Mouse (Mus musculus) thymus, adult 2 months (tissue): Measurements from ENCODE around the gene Rhebl1. TPM values are rescaled to one million over a fixed set of nuclear protein-coding genes. Genes with fewer than 3 reads are reported as not detected.

ENCODE experiments used
- DNase-seq: peaks from one replicate; pipeline ENCODE4 v3.0.0; 2021
- H3K27ac ChIP-seq: fragments of 200-500 bp; 2 replicates; pipeline ENCODE4 v1.5.1; 2012; ENCODE audit warnings: low read length, control low read depth; ENCODE audit not compliant: control insufficient read depth, insufficient read depth
- H3K27me3 ChIP-seq: fragments of 200-500 bp; 2 replicates; pipeline ENCODE4 v1.6.1; 2012; ENCODE audit warnings: mild to moderate bottlenecking, low read length, moderate library complexity, mixed read lengths; ENCODE audit not compliant: control insufficient read depth, insufficient read depth
- H3K36me3 ChIP-seq: fragments of 200-500 bp; 2 replicates; pipeline ENCODE4 v1.6.1; 2012; ENCODE audit warnings: mild to moderate bottlenecking, low read length, moderate library complexity; ENCODE audit not compliant: control insufficient read depth, insufficient read depth
- H3K4me1 ChIP-seq: fragments of 200-500 bp; replicated peaks from 2 replicates; pipeline ENCODE4 v1.6.1; 2012; ENCODE audit warnings: low read length; ENCODE audit not compliant: control insufficient read depth, insufficient read depth
- H3K4me3 ChIP-seq: fragments of 200-500 bp; 2 replicates; pipeline ENCODE4 v1.5.1; 2012; ENCODE audit warnings: mild to moderate bottlenecking, low read length, control low read depth, moderate library complexity; ENCODE audit not compliant: control insufficient read depth, insufficient read depth
- CTCF ChIP-seq: fragments of 200-500 bp; IDR thresholded peaks from 2 replicates; pipeline ENCODE4 v1.5.1; 2012; ENCODE audit warnings: mild to moderate bottlenecking, control low read depth, low read length, moderate library complexity, borderline replicate concordance; ENCODE audit not compliant: control insufficient read depth, poor library complexity, insufficient read depth; ENCODE audit errors: extremely low read depth
- POLR2A ChIP-seq: fragments of 200-500 bp; IDR thresholded peaks from 2 replicates; pipeline ENCODE4 v1.6.1; 2012; ENCODE audit warnings: mild to moderate bottlenecking, low read length, control low read depth, moderate library complexity; ENCODE audit not compliant: control insufficient read depth, poor library complexity, insufficient read depth; ENCODE audit errors: extremely low read depth
- WGBS: fragments of 180-500 bp; shearing (Covaris S2); methylation state at CpG from one replicate; pipeline ENCODE4 v1.1.7; 2018; 5-methylcytosine and 5-hydroxymethylcytosine counted together
- polyA plus RNA-seq: library from polyadenylated mRNA; depleted of rRNA; stranded (reverse); fragments of >200 nt; gene quantifications from 2 replicates; pipeline ENCODE4 v1.2.3, GENCODE M21; 2012

Gene Rhebl1
- polyA plus RNA-seq, 1 experiment, result 9.8 TPM

DNA sequence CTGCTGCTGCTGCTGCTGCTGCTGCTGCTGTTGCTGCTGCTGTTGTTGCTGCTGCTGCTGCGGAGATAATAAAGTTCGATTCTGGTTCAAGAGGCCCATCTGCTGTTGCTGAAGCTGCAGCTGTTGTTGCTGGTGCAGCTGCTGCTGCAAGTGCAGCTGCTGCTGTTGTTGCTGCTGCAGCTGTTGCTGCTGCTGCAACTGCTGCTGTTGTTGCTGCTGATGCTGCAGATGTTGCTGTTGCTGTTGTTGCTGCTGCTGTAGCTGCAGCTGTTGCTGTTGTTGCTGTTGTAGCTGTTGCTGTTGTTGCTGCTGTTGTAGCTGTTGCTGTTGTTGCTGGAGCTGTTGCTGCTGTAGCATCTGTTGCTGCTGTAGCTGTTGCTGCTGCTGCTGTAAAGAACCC is 49.2 kb downstream of the Rhebl1 start:
- TF ChIP-seq CTCF, result no peak
- TF ChIP-seq POLR2A, result no peak
- 89% methylated on average over 2 of the region's 2 CpGs for WGBS

DNA sequence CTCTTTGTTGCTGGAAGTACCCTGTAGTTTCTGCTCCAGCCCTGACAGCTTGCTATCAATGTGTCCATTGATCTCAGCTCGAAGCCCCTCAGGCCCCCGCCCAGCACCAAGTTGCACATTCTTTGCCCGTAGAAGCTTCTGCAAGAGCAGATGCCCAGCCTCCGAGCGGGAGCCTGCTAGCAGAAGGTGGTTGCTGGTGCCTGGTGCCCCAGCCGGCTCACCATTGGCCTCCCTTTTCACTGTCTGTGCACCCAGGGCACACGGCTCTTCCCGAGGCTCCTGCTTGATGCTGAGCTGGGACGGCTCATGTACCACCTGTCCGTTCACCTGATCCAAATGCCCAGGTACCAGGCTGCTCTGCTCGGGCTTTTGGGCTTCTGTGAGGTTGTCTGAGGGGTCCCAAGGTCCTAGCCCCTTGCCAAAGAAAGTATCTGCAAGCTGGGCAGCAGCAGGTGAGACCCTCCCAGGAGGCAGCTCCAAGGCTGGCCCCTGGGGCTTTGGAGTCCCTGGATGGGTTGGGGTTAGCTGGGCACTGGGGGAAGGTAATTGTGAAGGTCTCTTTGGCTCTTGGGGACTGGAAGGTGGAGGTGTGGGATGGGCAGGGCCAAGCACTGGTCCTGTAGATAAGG is 50.6 kb downstream of the Rhebl1 start:
- H3K27me3 ChIP-seq, result no peaks in the 10 kb centered on the region
- no peak overlapping the region for H3K27ac ChIP-seq
- no peaks in the 10 kb centered on the region for H3K4me1 ChIP-seq
- 98% methylated on average over 11 of the region's 11 CpGs for WGBS
- DNase-seq, result no peak
- TF ChIP-seq CTCF (no peak), POLR2A (no peak)
- H3K36me3 ChIP-seq, result peaks cover 91% of the 10 kb centered on the region
- H3K4me3 ChIP-seq, result no peak overlapping the region

More for the DNA sequence above, 49.2 kb downstream of the Rhebl1 start:
- H3K4me3 ChIP-seq, result no peak overlapping the region
- DNase-seq, result no peak
- no peak overlapping the region for H3K27ac ChIP-seq
- H3K4me1 ChIP-seq, result no peaks in the 10 kb centered on the region
- no peaks in the 10 kb centered on the region for H3K27me3 ChIP-seq
- H3K36me3 ChIP-seq, result peaks cover 91% of the 10 kb centered on the region

DNA sequence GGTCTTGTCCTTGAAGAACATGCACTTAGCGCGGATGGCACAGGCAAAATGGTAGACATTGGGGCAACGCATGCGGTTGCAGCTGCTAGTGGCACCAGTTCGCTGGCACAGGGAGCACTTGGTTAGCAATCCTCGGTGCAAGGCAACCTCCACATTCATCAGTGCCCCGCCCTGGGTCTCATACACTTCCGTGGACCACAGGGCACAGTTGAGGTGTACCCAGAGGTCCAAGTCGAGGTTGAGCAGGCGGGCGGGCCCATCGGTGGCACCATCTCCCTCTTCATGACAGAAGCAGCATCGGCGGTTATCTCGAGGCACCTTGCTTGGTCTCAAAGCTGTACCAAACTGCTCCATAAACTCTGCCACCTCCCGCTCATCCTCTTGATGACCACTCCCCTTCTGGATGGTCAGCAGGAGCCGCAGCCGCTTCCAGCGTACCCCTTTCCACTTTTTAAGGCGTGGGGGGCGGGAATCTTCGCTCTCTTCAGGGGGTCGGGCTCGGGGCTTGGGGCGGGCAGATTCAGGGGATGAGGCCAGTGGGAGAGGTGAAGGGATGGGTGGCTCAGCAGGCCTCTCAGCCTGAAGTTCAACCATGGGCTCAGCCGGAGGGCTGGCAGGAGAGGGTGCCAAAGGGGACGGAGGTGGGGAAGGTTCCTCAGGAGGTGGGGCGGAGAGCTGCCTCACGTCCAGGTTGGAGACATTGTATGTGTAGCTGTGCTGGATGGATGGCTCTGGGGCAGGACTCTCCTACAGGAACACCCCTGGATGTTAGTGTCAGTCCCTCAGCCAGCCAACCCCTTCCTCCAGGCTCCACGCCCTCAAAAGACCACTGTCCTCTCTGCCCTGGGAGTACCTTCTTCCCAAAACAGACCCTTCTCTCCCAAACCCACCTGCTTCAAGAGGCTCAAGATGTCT is 54.4 kb downstream of the Rhebl1 start:
- DNase-seq, result no peak
- 97% methylated on average over 30 of the region's 30 CpGs for WGBS
- H3K36me3 ChIP-seq, result peaks cover 94% of the 10 kb centered on the region

DNA sequence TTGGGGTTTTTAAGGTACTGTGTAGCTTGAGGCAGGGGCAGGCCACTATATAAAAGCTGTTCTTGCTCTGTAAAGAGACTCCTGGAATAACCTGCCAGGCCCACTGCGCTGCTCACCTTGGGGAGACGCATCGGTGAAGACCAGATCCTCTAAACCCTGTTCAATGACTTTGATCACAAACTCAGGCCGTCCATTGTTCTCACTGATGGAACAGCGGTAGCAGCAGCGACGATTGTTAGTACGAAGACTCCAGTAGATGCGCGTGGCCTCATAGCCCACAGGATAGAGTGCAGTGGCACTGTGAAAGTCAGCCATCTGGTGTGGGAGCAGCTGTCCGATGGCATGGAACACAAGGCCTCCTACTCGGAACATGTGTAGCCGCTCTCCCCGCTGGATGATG is 55.2 kb downstream of the Rhebl1 start:
- no peak for DNase-seq
- Histone ChIP-seq H3K27me3 (no peaks in the 10 kb centered on the region), H3K27ac (no peak overlapping the region), H3K4me3 (no peak overlapping the region), H3K36me3 (peaks cover 94% of the 10 kb centered on the region), H3K4me1 (no peaks in the 10 kb centered on the region)
- no peak for TF ChIP-seq POLR2A
- no peak for TF ChIP-seq CTCF
- WGBS, result 98% methylated on average over 14 of the region's 14 CpGs

More for the DNA sequence above, 54.4 kb downstream of the Rhebl1 start:
- no peaks in the 10 kb centered on the region for H3K27me3 ChIP-seq
- no peak overlapping the region for H3K27ac ChIP-seq
- H3K4me3 ChIP-seq, result no peak overlapping the region
- no peaks in the 10 kb centered on the region for H3K4me1 ChIP-seq
- TF ChIP-seq POLR2A, result no peak
- TF ChIP-seq CTCF, result no peak

DNA sequence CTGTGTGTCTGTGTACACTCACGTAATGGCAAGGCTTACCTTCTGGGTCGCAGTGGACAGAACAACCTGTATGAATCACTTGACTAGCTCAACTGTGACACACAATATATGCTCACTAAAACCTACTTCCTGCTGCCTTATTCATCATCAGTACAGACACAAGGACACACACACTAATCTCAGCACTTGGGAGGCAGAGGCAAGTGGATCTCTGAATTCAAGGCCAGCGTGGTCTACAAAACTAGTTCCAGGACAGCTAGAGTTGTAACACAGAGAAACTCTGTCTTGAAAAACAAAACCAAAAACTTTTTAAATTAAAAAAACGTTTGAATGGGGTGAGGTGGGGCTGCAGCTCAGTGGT is 56.6 kb downstream of the Rhebl1 start:
- Histone ChIP-seq H3K36me3 (peaks cover 88% of the 10 kb centered on the region), H3K4me1 (0 out of 2 replicates have a peak, but pooled peaks cover under 1% of the 10 kb centered on the region), H3K27ac (no peak overlapping the region), H3K4me3 (no peak overlapping the region), H3K27me3 (no peaks in the 10 kb centered on the region)
- TF ChIP-seq CTCF (no peak), POLR2A (no peak)
- DNase-seq, result no peak
- WGBS, result 90% methylated on average over 4 of the region's 4 CpGs

DNA sequence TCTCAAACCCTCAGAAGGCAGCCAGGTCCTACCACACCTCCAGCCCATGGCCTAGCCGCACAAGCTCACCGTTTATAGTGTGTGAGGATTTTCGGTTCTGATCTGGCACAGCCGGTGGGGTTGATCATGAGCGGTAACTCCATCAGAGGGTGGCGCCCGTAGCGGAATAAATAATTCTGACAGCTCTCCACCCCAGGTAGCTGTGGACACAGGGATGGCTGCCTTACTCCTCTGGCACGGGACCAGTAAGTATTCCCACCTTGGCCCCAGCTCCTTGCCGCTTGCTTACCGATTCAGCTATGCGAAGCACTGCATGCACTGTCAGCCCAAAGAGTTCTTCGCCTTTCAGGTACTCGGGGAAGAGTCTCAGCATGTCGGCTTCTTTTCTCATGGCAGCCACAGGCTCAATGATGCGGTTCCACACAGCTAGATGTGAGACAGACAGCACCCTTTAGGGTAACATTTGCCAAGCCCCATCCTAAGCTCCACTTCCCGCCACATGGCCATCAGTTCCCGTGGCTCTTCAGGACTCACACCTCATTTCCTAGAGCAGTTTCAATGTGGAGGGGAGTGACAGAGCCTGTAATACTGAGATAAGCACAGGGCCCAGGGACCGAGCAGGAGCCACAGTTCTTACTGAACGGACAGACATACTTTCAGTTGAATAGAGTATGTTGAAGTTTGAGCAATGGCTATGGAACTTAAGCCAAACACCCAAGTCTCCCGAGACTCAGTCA is 57.2 kb downstream of the Rhebl1 start:
- Histone ChIP-seq H3K27ac (no peak overlapping the region), H3K27me3 (no peaks in the 10 kb centered on the region), H3K4me1 (peaks cover 5% of the 10 kb centered on the region), H3K4me3 (no peak overlapping the region), H3K36me3 (peaks cover 82% of the 10 kb centered on the region)
- TF ChIP-seq CTCF, result no peak
- no peak for TF ChIP-seq POLR2A
- DNase-seq, result no peak
- 97% methylated on average over 21 of the region's 21 CpGs for WGBS
